Mouse (Mus musculus): ENCODE results near the gene Hap1. TPM values are rescaled to one million over a fixed set of nuclear protein-coding genes. Genes with fewer than 3 reads are reported as not detected.

Gene Hap1
- total and polyA plus RNA-seq, 3 experiments, result 6.6 to 34.8 TPM; not detected in 1

DNA sequence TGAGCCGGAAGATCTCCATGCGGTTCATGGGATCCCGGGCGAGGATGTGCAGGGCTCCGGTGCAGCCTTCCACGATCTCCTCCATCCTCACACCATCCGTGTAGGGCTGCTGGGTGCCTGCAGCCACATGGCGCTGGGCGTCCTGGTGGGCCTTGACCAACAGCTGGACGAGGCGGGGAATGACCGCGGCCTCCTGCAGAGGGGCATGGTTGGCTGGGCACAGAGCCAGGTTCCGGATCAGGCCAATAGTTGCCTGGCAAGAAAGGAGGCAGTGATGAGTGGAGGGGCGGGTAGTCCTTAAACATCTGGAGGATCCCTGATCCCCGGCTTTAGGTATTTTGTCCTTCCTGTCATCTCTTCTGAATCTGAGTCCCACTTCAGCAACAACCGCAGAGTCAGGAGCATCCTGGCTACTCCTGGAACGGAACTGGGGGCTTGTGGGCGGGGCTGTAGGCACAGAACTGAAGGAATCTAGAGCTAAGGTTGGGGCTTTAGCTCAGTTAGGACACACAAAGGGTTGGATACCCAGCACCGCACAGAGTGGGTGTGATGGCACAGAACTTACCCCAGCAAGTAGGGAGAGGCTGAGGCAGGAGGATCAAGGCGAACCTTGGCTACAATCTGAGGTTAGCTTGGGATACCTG, 20.9 kb upstream of the Hap1 start:
- Histone ChIP-seq H3K4me3 (ENCODE audit: control insufficient read depth in 1 of 2, insufficient read depth in 1 of 2, low read depth in 2 of 2, low read length in 2 of 2) (no peak overlapping the region), H3K9me3 (replicated peaks; ENCODE audit: insufficient read depth, low read length) (no peaks in the 10 kb centered on the region), H3K9ac (ENCODE audit: control insufficient read depth, low read depth, low read length, poor library complexity, severe bottlenecking) (no peak overlapping the region), H3K27me3 (ENCODE audit: control insufficient read depth in 1 of 2, insufficient read depth in 2 of 2, low read length in 2 of 2) (no peaks in the 10 kb centered on the region), H3K27ac (ENCODE audit: control insufficient read depth, low read depth, low read length) (no peak overlapping the region), H3K36me3 (ENCODE audit: control insufficient read depth in 1 of 2, insufficient read depth in 2 of 2, low read length in 2 of 2) (no peaks in the 10 kb centered on the region), H3K79me2 (ENCODE audit: control insufficient read depth, insufficient read depth, low read length, poor library complexity) (no peaks in the 10 kb centered on the region), H3K4me1 (ENCODE audit: control insufficient read depth in 1 of 2, insufficient read depth in 2 of 2, low read length in 2 of 2) (no peaks in the 10 kb centered on the region)
- TF ChIP-seq MAZ (IDR thresholded peaks at IDR 0.05; ENCODE audit: low read depth, low read length), result no peak
- no peak for TF ChIP-seq MAFK (IDR thresholded peaks at IDR 0.05; ENCODE audit: borderline replicate concordance, low read depth, low read length)
- no peak for TF ChIP-seq ZMIZ1 (IDR thresholded peaks at IDR 0.05; ENCODE audit: low read depth, low read length)
- no peak for TF ChIP-seq GABPA (IDR thresholded peaks at IDR 0.05; ENCODE audit: low read depth, low read length)
- TF ChIP-seq USF1 (IDR thresholded peaks at IDR 0.05; ENCODE audit: low read depth, low read length), result no peak
- no peak for TF ChIP-seq ZNF384 (IDR thresholded peaks at IDR 0.05; ENCODE audit: low read depth, low read length)
- TF ChIP-seq POLR2AphosphoS5 (IDR thresholded peaks at IDR 0.05; ENCODE audit: borderline replicate concordance, low read depth, low read length), result no peak
- DNase-seq (ENCODE audit: low read depth, low spot score), result no peak

- Histone ChIP-seq H3K4me1 (ENCODE audit: control insufficient read depth in 1 of 2, insufficient read depth in 2 of 2, low read length in 2 of 2) (no peaks in the 10 kb centered on the region), H3K4me3 (ENCODE audit: control insufficient read depth in 1 of 2, insufficient read depth in 1 of 2, low read depth in 2 of 2, low read length in 2 of 2) (no peak overlapping the region), H3K36me3 (ENCODE audit: control insufficient read depth in 1 of 2, insufficient read depth in 2 of 2, low read length in 2 of 2) (no peaks in the 10 kb centered on the region), H3K79me2 (ENCODE audit: control insufficient read depth, insufficient read depth, low read length, poor library complexity) (no peaks in the 10 kb centered on the region), H3K27me3 (ENCODE audit: control insufficient read depth in 1 of 2, insufficient read depth in 2 of 2, low read length in 2 of 2) (no peaks in the 10 kb centered on the region), H3K9ac (ENCODE audit: control insufficient read depth, low read depth, low read length, poor library complexity, severe bottlenecking) (no peak overlapping the region), H3K27ac (ENCODE audit: control insufficient read depth, low read depth, low read length) (no peak overlapping the region), H3K9me3 (replicated peaks; ENCODE audit: insufficient read depth, low read length) (no peaks in the 10 kb centered on the region)
- no peak for DNase-seq (ENCODE audit: low read depth, low spot score)
- TF ChIP-seq BHLHE40 (IDR thresholded peaks at IDR 0.05; ENCODE audit: borderline replicate concordance, low read depth, low read length) (no peak), USF1 (IDR thresholded peaks at IDR 0.05; ENCODE audit: low read depth, low read length) (no peak), JUND (IDR thresholded peaks at IDR 0.05; ENCODE audit: low read depth, low read length) (no peak), POLR2AphosphoS5 (IDR thresholded peaks at IDR 0.05; ENCODE audit: borderline replicate concordance, low read depth, low read length) (no peak), NRF1 (IDR thresholded peaks at IDR 0.05; ENCODE audit: insufficient read depth, low read depth, low read length, poor library complexity, severe bottlenecking) (no peak), E2F4 (IDR thresholded peaks at IDR 0.05; ENCODE audit: borderline replicate concordance, low read depth, low read length) (no peak), MAFK (IDR thresholded peaks at IDR 0.05; ENCODE audit: borderline replicate concordance, low read depth, low read length) (no peak), CHD2 (IDR thresholded peaks at IDR 0.05; ENCODE audit: low read length) (no peak), CHD1 (IDR thresholded peaks at IDR 0.05; ENCODE audit: low read depth, low read length) (no peak), MEF2A (IDR thresholded peaks at IDR 0.05; ENCODE audit: extremely low read depth, insufficient replicate concordance, low read depth, low read length, poor library complexity, severe bottlenecking) (no peak), TBP (IDR thresholded peaks at IDR 0.05; ENCODE audit: low read depth, low read length) (no peak), ZC3H11A (IDR thresholded peaks at IDR 0.05; ENCODE audit: low read depth, low read length) (no peak), MAZ (IDR thresholded peaks at IDR 0.05; ENCODE audit: low read depth, low read length) (no peak), SMC3 (IDR thresholded peaks at IDR 0.05; ENCODE audit: low read depth, low read length) (no peak), MXI1 (IDR thresholded peaks at IDR 0.05; ENCODE audit: low read depth, low read length) (no peak)
These were observed 20.1 kb upstream of the Hap1 start for GRCm38 (mm10) chr11:100376005-100376404.
